Mouse (Mus musculus) midbrain, embryonic 10.5 days (tissue): ENCODE results near the gene Arhgap4. TPM values are rescaled to one million over a fixed set of nuclear protein-coding genes. Genes with fewer than 3 reads are reported as not detected.

Experiments
- DNase-seq: peaks from one replicate; pipeline ENCODE4 v3.0.0-alpha.2; 2017; ENCODE audit warnings: low spot score
- H3K27ac ChIP-seq: fragments of 300-500 bp; sonication (generic); replicated peaks from 2 replicates; pipeline ENCODE4 v1.5.1; 2016; ENCODE audit warnings: mild to moderate bottlenecking
- H3K27me3 ChIP-seq: fragments of 300-500 bp; sonication (generic); 2 replicates; pipeline ENCODE4 v1.6.1; 2016; ENCODE audit warnings: low read depth, mild to moderate bottlenecking; ENCODE audit not compliant: poor library complexity, severe bottlenecking
- H3K36me3 ChIP-seq: fragments of 300-500 bp; sonication (generic); 2 replicates; pipeline ENCODE4 v1.6.1; 2016; ENCODE audit warnings: mild to moderate bottlenecking, moderate library complexity
- H3K4me1 ChIP-seq: fragments of 300-500 bp; sonication (generic); 2 replicates; pipeline ENCODE4 v1.6.1; 2016
- H3K4me3 ChIP-seq: fragments of 300-500 bp; sonication (generic); 2 replicates; pipeline ENCODE4 v1.5.1; 2016; ENCODE audit warnings: mild to moderate bottlenecking, moderate library complexity
- H3K9me3 ChIP-seq: fragments of 300-500 bp; sonication (generic); replicated peaks from 2 replicates; pipeline ENCODE4 v1.6.1; 2016; ENCODE audit warnings: mild to moderate bottlenecking
- WGBS: fragments of 180-500 bp; shearing (Covaris S2); methylation state at CpG from one replicate; pipeline ENCODE4 v1.1.7; 2016; 5-methylcytosine and 5-hydroxymethylcytosine counted together
- polyA plus RNA-seq: library from polyadenylated mRNA; unstranded; fragments of >200 nt; fragmentation: Nextera tagmentation; extraction: Ambion mirVana; gene quantifications from 2 replicates; pipeline ENCODE4 v1.2.1, GENCODE M21; 2016

The Arhgap4 gene
- polyA plus RNA-seq, 1 experiment from 2014 or later: 1.9 TPM

GRCm38 (mm10) chrX:73910451-73910850 is 11.2 kb downstream of the Arhgap4 start:
- peaks cover 7% of the 10 kb centered on the region for H3K27me3 ChIP-seq
- H3K36me3 ChIP-seq: no peaks in the 10 kb centered on the region
- DNase-seq: no peak
- H3K9me3 ChIP-seq: no peaks in the 10 kb centered on the region
- no peak overlapping the region for H3K27ac ChIP-seq
- peaks cover 8% of the 10 kb centered on the region for H3K4me1 ChIP-seq
- no peak overlapping the region for H3K4me3 ChIP-seq

- WGBS: 83% methylated on average over 1 of the region's 1 CpGs
- Histone ChIP-seq H3K9me3 (no peaks in the 10 kb centered on the region), H3K36me3 (no peaks in the 10 kb centered on the region), H3K27me3 (peaks cover 7% of the 10 kb centered on the region), H3K4me3 (no peak overlapping the region), H3K27ac (no peak overlapping the region), H3K4me1 (peaks cover 6% of the 10 kb centered on the region)
- DNase-seq: no peak
Measured at GRCm38 (mm10) chrX:73910049-73910448, 11.6 kb downstream of the Arhgap4 start.

GRCm38 (mm10) chrX:73897959-73898358 is 23.7 kb downstream of the Arhgap4 start:
- no peaks in the 10 kb centered on the region for H3K4me1 ChIP-seq
- 81% methylated on average over 3 of the region's 3 CpGs for WGBS
- no peak for DNase-seq
- no peaks in the 10 kb centered on the region for H3K9me3 ChIP-seq
- H3K36me3 ChIP-seq: no peaks in the 10 kb centered on the region
- H3K4me3 ChIP-seq: no peak overlapping the region
- H3K27ac ChIP-seq: no peak overlapping the region
- H3K27me3 ChIP-seq: no peaks in the 10 kb centered on the region; the same call in 1 of the 2 replicates

GRCm38 (mm10) chrX:73895719-73896118 is 26.0 kb downstream of the Arhgap4 start, which contains the start of gene L1cam:
Gene L1cam (minus strand): TSS chrX:73896105.
- WGBS: 15% methylated on average over 2 of the region's 2 CpGs
- no peak within 1 kb of the TSS for H3K27ac ChIP-seq
- H3K4me3 ChIP-seq: no peak within 1 kb of the TSS
- H3K9me3 ChIP-seq: no peaks in the 10 kb centered on the region
- no peaks in the 10 kb centered on the region; the same call in 1 of the 2 replicates for H3K27me3 ChIP-seq
- no peaks in the 10 kb centered on the region for H3K36me3 ChIP-seq
- peak; percentile 31 for DNase-seq
- no peaks in the 10 kb centered on the region for H3K4me1 ChIP-seq

GRCm38 (mm10) chrX:73892833-73893232 is 28.8 kb downstream of the Arhgap4 start:
- no peaks in the 10 kb centered on the region for H3K4me1 ChIP-seq
- WGBS: 87% methylated on average over 14 of the region's 14 CpGs
- no peak overlapping the region for H3K27ac ChIP-seq
- no peak overlapping the region for H3K4me3 ChIP-seq
- no peaks in the 10 kb centered on the region; the same call in 1 of the 2 replicates for H3K27me3 ChIP-seq
- no peaks in the 10 kb centered on the region for H3K9me3 ChIP-seq
- H3K36me3 ChIP-seq: no peaks in the 10 kb centered on the region
- DNase-seq: no peak

- DNase-seq: no peak
- no peak within 1 kb of the TSS for H3K27ac ChIP-seq
- no peaks in the 10 kb centered on the region for H3K4me1 ChIP-seq
- no peak within 1 kb of the TSS for H3K4me3 ChIP-seq
- H3K27me3 ChIP-seq: no peaks in the 10 kb centered on the region; the same call in 1 of the 2 replicates
- 81% methylated on average over 6 of the region's 6 CpGs for WGBS
- H3K9me3 ChIP-seq: no peaks in the 10 kb centered on the region
- no peaks in the 10 kb centered on the region for H3K36me3 ChIP-seq
Measured at GRCm38 (mm10) chrX:73891551-73892152, 30.0 kb downstream of the Arhgap4 start, which contains the start of gene Avpr2. Gene Avpr2 (plus strand): TSS chrX:73892102.

GRCm38 (mm10) chrX:73881463-73881862 is 40.2 kb downstream of the Arhgap4 start:
- Histone ChIP-seq H3K9me3 (no peaks in the 10 kb centered on the region), H3K27me3 (peaks cover 34% of the 10 kb centered on the region), H3K4me3 (peak overlapping the region; percentile 56), H3K4me1 (peaks cover 17% of the 10 kb centered on the region), H3K36me3 (no peaks in the 10 kb centered on the region), H3K27ac (peak overlapping the region; percentile 63; the same call in 1 of the 2 replicates)
- WGBS: 16% methylated on average over 6 of the region's 6 CpGs
- DNase-seq: peak; percentile 34

- Histone ChIP-seq H3K9me3 (no peaks in the 10 kb centered on the region), H3K27me3 (peaks cover 34% of the 10 kb centered on the region), H3K27ac (peak overlapping the region; percentile 63), H3K4me1 (peaks cover 17% of the 10 kb centered on the region), H3K36me3 (no peaks in the 10 kb centered on the region), H3K4me3 (peak overlapping the region; percentile 56)
- 14% methylated on average over 16 of the region's 16 CpGs for WGBS
- peak; percentile 15 for DNase-seq
Measured at GRCm38 (mm10) chrX:73881036-73881427, 40.6 kb downstream of the Arhgap4 start.

- H3K27ac ChIP-seq: peak overlapping the region; percentile 63
- peaks cover 40% of the 10 kb centered on the region for H3K27me3 ChIP-seq
- 19% methylated on average over 36 of the region's 48 CpGs for whole genome bisulfite sequencing
Measured at GRCm38 (mm10) chrX:73880194-73881035, 41.3 kb downstream of the Arhgap4 start.

GRCm38 (mm10) chrX:73877014-73877413 is 44.7 kb downstream of the Arhgap4 start:
- Histone ChIP-seq H3K4me1 (peaks cover 17% of the 10 kb centered on the region), H3K4me3 (no peak overlapping the region), H3K9me3 (no peaks in the 10 kb centered on the region), H3K36me3 (no peaks in the 10 kb centered on the region), H3K27ac (no peak overlapping the region), H3K27me3 (peaks cover 36% of the 10 kb centered on the region)
- 77% methylated on average over 1 of the region's 1 CpGs for WGBS
- no peak for DNase-seq

More at GRCm38 (mm10) chrX:73880194-73881035, 41.3 kb downstream of the Arhgap4 start:
- DNase-seq: peak; percentile 39
- Histone ChIP-seq H3K36me3 (no peaks in the 10 kb centered on the region), H3K9me3 (no peaks in the 10 kb centered on the region), H3K4me3 (peak overlapping the region; percentile 56), H3K4me1 (peaks cover 17% of the 10 kb centered on the region)

- 78% methylated on average over 2 of the region's 2 CpGs for WGBS
- H3K36me3 ChIP-seq: no peaks in the 10 kb centered on the region
- peaks cover 9% of the 10 kb centered on the region for H3K4me1 ChIP-seq
- no peak overlapping the region for H3K4me3 ChIP-seq
- H3K27me3 ChIP-seq: peaks cover 25% of the 10 kb centered on the region
- DNase-seq: no peak
- H3K9me3 ChIP-seq: no peaks in the 10 kb centered on the region
- no peak overlapping the region for H3K27ac ChIP-seq
Measured at GRCm38 (mm10) chrX:73875881-73876280, 45.8 kb downstream of the Arhgap4 start.

- Histone ChIP-seq H3K4me3 (no peak overlapping the region), H3K9me3 (no peaks in the 10 kb centered on the region), H3K27ac (no peak overlapping the region), H3K27me3 (peaks cover 11% of the 10 kb centered on the region), H3K4me1 (peaks cover 11% of the 10 kb centered on the region), H3K36me3 (no peaks in the 10 kb centered on the region)
- DNase-seq: no peak
- WGBS: 83% methylated on average over 1 of the region's 1 CpGs
Measured at GRCm38 (mm10) chrX:73871956-73872355, 49.7 kb downstream of the Arhgap4 start.

- no peaks in the 10 kb centered on the region for H3K36me3 ChIP-seq
- no peak for DNase-seq
- peaks cover 11% of the 10 kb centered on the region for H3K27me3 ChIP-seq
- no peak overlapping the region for H3K27ac ChIP-seq
- no peaks in the 10 kb centered on the region for H3K9me3 ChIP-seq
- H3K4me3 ChIP-seq: no peak overlapping the region
- peaks cover 16% of the 10 kb centered on the region for H3K4me1 ChIP-seq
Measured at GRCm38 (mm10) chrX:73871474-73871873, 50.2 kb downstream of the Arhgap4 start.
